Mouse (Mus musculus): ENCODE measurements around the gene Carnmt1.
A peak's percentile ranks its signal among the peaks of the same experiment; 100 is the strongest.

The Carnmt1 gene

DNA sequence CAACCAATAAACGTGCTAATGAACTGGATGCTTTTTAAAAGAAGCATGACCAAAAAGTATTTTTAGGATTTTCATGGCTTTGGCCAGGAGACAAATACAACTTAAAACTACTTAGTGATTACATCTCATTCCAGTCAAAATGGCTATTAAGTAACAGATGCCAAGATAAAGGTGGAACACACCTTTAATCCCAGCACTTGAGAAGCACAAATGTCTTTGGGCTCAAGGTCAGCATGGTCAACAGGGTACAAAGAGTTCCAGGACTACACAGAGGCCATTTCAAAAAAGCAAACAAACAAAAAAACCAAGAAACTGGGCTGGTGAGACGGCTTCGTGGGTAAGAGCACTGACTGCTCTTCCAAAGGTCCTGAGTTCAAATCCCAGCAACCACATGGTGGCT lies 49.8 kb downstream of the Carnmt1 start:
- DNase-seq = no peak

GRCm38 (mm10) chr19:18725186-18725585 lies 54.6 kb downstream of the Carnmt1 start:
- no peak for DNase-seq

GRCm38 (mm10) chr19:18730255-18730654 lies 59.7 kb downstream of the Carnmt1 start:
- DNase-seq = no peak

- no peak for DNase-seq
These were observed 60.5 kb downstream of the Carnmt1 start for GRCm38 (mm10) chr19:18731077-18731476.

DNA sequence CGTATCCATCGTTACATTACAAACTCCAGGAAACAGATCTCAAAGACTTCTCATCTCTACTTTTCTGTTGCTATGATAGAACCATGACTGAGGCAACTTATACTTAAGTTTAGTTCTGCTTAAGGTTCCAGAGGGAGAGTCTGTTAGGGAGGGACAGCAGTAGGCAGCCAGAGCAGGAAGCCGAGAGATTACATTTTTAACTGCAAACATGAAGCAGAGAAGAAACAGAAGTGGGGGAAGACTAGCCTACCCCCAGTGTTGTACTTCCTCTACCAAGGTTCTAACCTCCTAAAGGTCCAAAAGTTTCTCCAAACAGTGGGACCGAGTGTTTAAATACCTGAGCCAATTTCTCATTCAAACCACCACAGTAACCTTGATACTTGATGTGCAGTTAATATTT lies 65.3 kb downstream of the Carnmt1 start:
- DNase-seq = no peak

DNA sequence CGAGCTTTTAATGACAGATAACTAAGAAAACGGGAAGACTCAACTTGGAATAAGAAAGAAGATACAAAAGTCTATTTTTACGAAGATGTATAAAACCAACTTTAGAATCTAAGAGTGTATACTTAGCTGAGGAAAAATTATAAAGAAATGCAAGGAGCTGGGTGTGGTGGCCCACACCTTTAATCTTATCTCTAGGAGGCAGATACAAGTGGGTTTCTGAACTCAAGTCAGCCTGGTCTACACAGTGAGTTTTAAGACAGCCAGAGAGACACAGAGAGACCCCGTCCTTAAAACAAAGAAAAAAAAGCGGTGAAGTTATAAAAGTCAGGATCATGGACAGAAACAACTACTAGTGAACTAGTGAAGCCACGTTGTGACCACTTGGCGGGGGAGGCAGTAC lies 68.6 kb downstream of the Carnmt1 start:
- no peak for DNase-seq

DNA sequence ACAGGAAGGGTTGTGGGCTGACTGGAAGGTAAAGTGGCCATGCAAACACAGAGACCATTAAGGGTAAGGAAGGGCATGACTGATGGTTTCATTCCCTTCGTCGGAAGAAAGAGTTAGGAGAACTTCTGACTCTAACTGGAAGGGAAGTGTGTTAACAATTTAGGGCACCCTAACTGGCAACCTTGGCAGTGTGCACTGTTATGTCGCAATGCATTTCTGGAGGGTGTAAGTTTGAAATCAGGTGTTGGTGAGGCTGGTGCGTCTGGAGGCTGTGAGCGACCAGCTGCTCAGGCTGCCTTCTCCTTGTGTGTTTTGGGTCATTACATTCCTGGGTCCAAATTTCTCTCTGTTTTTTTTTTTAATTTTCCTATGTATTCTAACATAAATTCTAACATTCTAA lies 73.4 kb downstream of the Carnmt1 start:
- peak; percentile 16 for DNase-seq

GRCm38 (mm10) chr19:18746576-18747340 lies 76.2 kb downstream of the Carnmt1 start:
- DNase-seq = peak; percentile 41

DNA sequence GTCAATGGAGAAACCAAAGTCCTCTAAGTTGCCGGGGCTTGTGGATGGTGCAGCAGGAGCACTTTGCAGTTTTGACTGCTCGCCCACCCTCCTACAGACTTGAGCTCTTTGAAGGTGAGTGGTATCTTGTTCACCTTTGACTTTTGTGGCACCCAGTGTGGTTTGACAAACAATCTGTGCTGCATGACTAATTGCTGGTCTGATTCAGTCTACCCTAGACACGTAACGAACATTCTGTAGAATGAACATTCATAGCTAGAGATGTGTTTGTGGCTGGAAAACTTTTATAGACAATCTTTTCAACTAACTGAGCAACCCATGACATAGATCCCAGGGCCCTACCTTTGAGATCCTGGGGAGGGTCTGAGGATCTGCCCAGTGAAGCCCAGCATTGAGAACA lies 76.8 kb downstream of the Carnmt1 start:
- DNase-seq = no peak

DNA sequence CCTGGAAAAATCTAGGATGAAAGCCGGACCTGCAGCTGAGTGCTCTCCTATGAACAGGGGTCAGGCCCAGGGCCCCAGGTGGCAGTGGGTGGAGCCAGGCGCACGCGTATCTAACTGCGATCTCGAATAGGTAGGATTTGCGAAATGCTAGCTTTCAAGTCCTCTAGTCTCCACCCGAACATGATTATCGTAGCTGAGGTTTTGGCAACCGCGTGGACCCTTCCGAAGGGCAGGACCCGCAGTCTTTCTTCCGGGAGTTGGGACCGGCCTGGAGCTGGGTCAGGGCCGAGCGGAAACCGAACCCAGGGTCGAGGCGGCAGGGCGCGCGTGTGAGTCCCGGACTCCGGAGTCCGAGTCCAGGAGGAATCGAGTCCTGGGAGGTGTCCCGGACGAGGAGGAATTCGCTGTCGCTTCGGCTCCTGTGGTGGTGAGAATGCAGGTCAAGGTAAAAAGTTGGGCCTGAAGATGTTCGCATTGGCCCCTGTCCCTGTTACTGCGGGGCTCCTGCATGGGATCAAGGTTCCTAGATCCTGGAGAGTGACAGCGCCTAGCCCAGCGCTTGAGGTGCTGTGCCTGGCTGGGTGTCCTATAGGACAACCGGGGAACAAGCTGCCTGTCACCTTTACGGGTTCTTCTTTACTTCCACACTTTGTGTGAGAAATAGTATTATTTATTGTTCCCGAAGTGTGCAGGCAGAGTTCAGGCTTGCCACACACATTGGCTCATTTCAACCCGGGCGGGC lies 79.2 kb downstream of the Carnmt1 start, which contains the start of gene Trpm6:
Gene Trpm6 (plus strand): TSS at position 386 of the 742 bp plus-strand sequence.
- DNase-seq = no peak
